Mouse (Mus musculus): ENCODE data around the gene Ank3.

DNA sequence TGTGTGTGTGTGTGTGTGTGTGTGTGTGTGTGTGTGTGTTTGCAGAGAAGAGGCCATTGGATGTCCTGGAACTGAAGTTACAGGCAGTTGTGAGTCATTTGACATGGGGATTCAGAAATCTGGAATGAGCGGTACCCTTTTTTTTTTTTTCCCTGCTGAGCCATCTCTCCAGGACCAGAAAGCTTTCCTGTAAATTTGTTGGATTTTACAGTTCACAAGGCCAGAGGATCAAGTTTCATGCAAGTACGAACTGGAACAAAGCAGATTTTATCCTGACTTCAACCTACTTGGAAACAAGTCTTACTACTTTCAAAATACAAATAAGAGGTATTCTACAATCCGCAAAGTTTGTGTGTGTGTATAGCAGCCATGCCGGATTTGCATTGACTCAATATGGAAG is 123.4 kb downstream of the Ank3 start:
- TF ChIP-seq POLR2A (IDR thresholded peaks at IDR 0.05; ENCODE audit: low read depth, low read length) (no peak), CTCF (IDR thresholded peaks at IDR 0.05; ENCODE audit: extremely low read depth, insufficient read depth, insufficient read length, insufficient replicate concordance) (no peak)

Data from spleen, adult 2 months (tissue).